Mouse (Mus musculus): ENCODE results near the gene Kansl1.

GRCm38 (mm10) chr11:104346931-104347330 lies 121.7 kb downstream of the Kansl1 start:
- TF ChIP-seq MYOD1 (IDR thresholded peaks at IDR 0.05; ENCODE audit: control insufficient read depth in 1 of 3, insufficient read length in 2 of 3, low read depth in 2 of 3) (no peak), CEBPB (IDR thresholded peaks at IDR 0.05; ENCODE audit: insufficient read depth, poor library complexity, severe bottlenecking) (no peak), POLR2A (IDR thresholded peaks at IDR 0.05; ENCODE audit: insufficient read length, low read depth) (no peak), E2F4 (IDR thresholded peaks at IDR 0.05; ENCODE audit: insufficient read depth) (no peak), TCF12 (IDR thresholded peaks at IDR 0.05; ENCODE audit: insufficient read depth, poor library complexity, severe bottlenecking) (no peak), REST (IDR thresholded peaks at IDR 0.05; ENCODE audit: insufficient read depth, insufficient read length) (no peak), MAX (IDR thresholded peaks at IDR 0.05; ENCODE audit: low read depth) (no peak), SRF (IDR thresholded peaks at IDR 0.05; ENCODE audit: control insufficient read depth, insufficient read length, low read depth) (no peak)
